Mouse (Mus musculus): ENCODE data around the gene Vipas39. TPM values are rescaled to one million over a fixed set of nuclear protein-coding genes. Genes with fewer than 3 reads are reported as not detected.

Gene Vipas39
- polyA plus RNA-seq, 1 experiment from 2014 or later = 63.3 TPM

GRCm38 (mm10) chr12:87293934-87294333, 27.9 kb upstream of the Vipas39 start:
- H3K9me3 ChIP-seq (ENCODE audit: control insufficient read depth, low read length) = no peaks in the 10 kb centered on the region
- H3K36me3 ChIP-seq (ENCODE audit: control insufficient read depth, insufficient read depth, low read length) = no peaks in the 10 kb centered on the region
- H3K27ac ChIP-seq (ENCODE audit: low read depth, low read length) = no peak overlapping the region
- H3K9ac ChIP-seq (ENCODE audit: low read length) = no peak overlapping the region
- DNase-seq (ENCODE audit: low spot score) (no peak), ATAC-seq (replicated peaks; ENCODE audit: low FRiP score) (no peak)
- H3K4me2 ChIP-seq (ENCODE audit: low read depth, low read length, severe bottlenecking) = no peak overlapping the region
- H3K4me3 ChIP-seq (ENCODE audit: low read depth, low read length) = no peak overlapping the region
- no peaks in the 10 kb centered on the region for H3K4me1 ChIP-seq (replicated peaks; ENCODE audit: control insufficient read depth, insufficient read depth, low read length)
- WGBS = 74% methylated on average over 6 of the region's 6 CpGs
- H3K27me3 ChIP-seq (ENCODE audit: control insufficient read depth, insufficient read depth, low read length) = peaks cover 1% of the 10 kb centered on the region; the same call in 1 of the 2 replicates

GRCm38 (mm10) chr12:87289100-87289499, 23.0 kb upstream of the Vipas39 start:
- no peak for DNase-seq (ENCODE audit: low spot score)
- ATAC-seq (replicated peaks; ENCODE audit: low FRiP score) = no peak
- H3K4me2 ChIP-seq (ENCODE audit: low read depth, low read length, severe bottlenecking) = no peak overlapping the region
- H3K27ac ChIP-seq (ENCODE audit: low read depth, low read length) = no peak overlapping the region
- H3K36me3 ChIP-seq (ENCODE audit: control insufficient read depth, insufficient read depth, low read length) = no peaks in the 10 kb centered on the region
- H3K4me1 ChIP-seq (replicated peaks; ENCODE audit: control insufficient read depth, insufficient read depth, low read length) = no peaks in the 10 kb centered on the region
- H3K9me3 ChIP-seq (ENCODE audit: control insufficient read depth, low read length) = no peaks in the 10 kb centered on the region
- H3K4me3 ChIP-seq (ENCODE audit: low read depth, low read length) = no peak overlapping the region
- H3K27me3 ChIP-seq (ENCODE audit: control insufficient read depth, insufficient read depth, low read length) = no peaks in the 10 kb centered on the region
- WGBS = 88% methylated on average over 5 of the region's 5 CpGs
- no peak overlapping the region for H3K9ac ChIP-seq (ENCODE audit: low read length)

- no peak for ATAC-seq (replicated peaks; ENCODE audit: low FRiP score)
- H3K4me2 ChIP-seq (ENCODE audit: low read depth, low read length, severe bottlenecking) = no peak overlapping the region
Measured at GRCm38 (mm10) chr12:87284726-87285125, 18.7 kb upstream of the Vipas39 start.

GRCm38 (mm10) chr12:87284268-87284667, 18.2 kb upstream of the Vipas39 start:
- WGBS = 85% methylated on average over 4 of the region's 4 CpGs
- no peak for DNase-seq (ENCODE audit: low spot score)

More at GRCm38 (mm10) chr12:87284726-87285125, 18.7 kb upstream of the Vipas39 start:
- DNase-seq (ENCODE audit: low spot score) = no peak
- no peaks in the 10 kb centered on the region for H3K4me1 ChIP-seq (replicated peaks; ENCODE audit: control insufficient read depth, insufficient read depth, low read length)
- no peaks in the 10 kb centered on the region for H3K36me3 ChIP-seq (ENCODE audit: control insufficient read depth, insufficient read depth, low read length)
- H3K27me3 ChIP-seq (ENCODE audit: control insufficient read depth, insufficient read depth, low read length) = no peaks in the 10 kb centered on the region
- WGBS = 89% methylated on average over 5 of the region's 5 CpGs
- H3K9me3 ChIP-seq (ENCODE audit: control insufficient read depth, low read length) = no peaks in the 10 kb centered on the region
- no peak overlapping the region for H3K27ac ChIP-seq (ENCODE audit: low read depth, low read length)
- no peak overlapping the region for H3K4me3 ChIP-seq (ENCODE audit: low read depth, low read length)
- no peak overlapping the region for H3K9ac ChIP-seq (ENCODE audit: low read length)

GRCm38 (mm10) chr12:87283706-87284105, 17.6 kb upstream of the Vipas39 start:
- no peaks in the 10 kb centered on the region for H3K36me3 ChIP-seq (ENCODE audit: control insufficient read depth, insufficient read depth, low read length)
- no peak overlapping the region for H3K27ac ChIP-seq (ENCODE audit: low read depth, low read length)
- 49% methylated on average over 7 of the region's 7 CpGs for WGBS
- H3K4me2 ChIP-seq (ENCODE audit: low read depth, low read length, severe bottlenecking) = no peak overlapping the region
- no peak overlapping the region for H3K9ac ChIP-seq (ENCODE audit: low read length)
- no peaks in the 10 kb centered on the region; the same call in 1 of the 2 replicates for H3K4me1 ChIP-seq (replicated peaks; ENCODE audit: control insufficient read depth, insufficient read depth, low read length)
- DNase-seq (ENCODE audit: low spot score) (no peak), ATAC-seq (replicated peaks; ENCODE audit: low FRiP score) (no peak)
- no peaks in the 10 kb centered on the region for H3K27me3 ChIP-seq (ENCODE audit: control insufficient read depth, insufficient read depth, low read length)
- H3K4me3 ChIP-seq (ENCODE audit: low read depth, low read length) = no peak overlapping the region
- no peaks in the 10 kb centered on the region for H3K9me3 ChIP-seq (ENCODE audit: control insufficient read depth, low read length)

More at GRCm38 (mm10) chr12:87284268-87284667, 18.2 kb upstream of the Vipas39 start:
- ATAC-seq (replicated peaks; ENCODE audit: low FRiP score) = no peak
- Histone ChIP-seq H3K9ac (ENCODE audit: low read length) (no peak overlapping the region), H3K36me3 (ENCODE audit: control insufficient read depth, insufficient read depth, low read length) (no peaks in the 10 kb centered on the region), H3K27ac (ENCODE audit: low read depth, low read length) (no peak overlapping the region), H3K4me1 (replicated peaks; ENCODE audit: control insufficient read depth, insufficient read depth, low read length) (no peaks in the 10 kb centered on the region), H3K4me2 (ENCODE audit: low read depth, low read length, severe bottlenecking) (no peak overlapping the region), H3K27me3 (ENCODE audit: control insufficient read depth, insufficient read depth, low read length) (no peaks in the 10 kb centered on the region), H3K4me3 (ENCODE audit: low read depth, low read length) (no peak overlapping the region), H3K9me3 (ENCODE audit: control insufficient read depth, low read length) (no peaks in the 10 kb centered on the region)

- ATAC-seq (replicated peaks; ENCODE audit: low FRiP score) = no peak
- 92% methylated on average over 4 of the region's 4 CpGs for WGBS
- H3K9ac ChIP-seq (ENCODE audit: low read length) = no peak overlapping the region
Measured at GRCm38 (mm10) chr12:87282743-87283142, 16.7 kb upstream of the Vipas39 start.

GRCm38 (mm10) chr12:87281766-87282165, 15.7 kb upstream of the Vipas39 start:
- WGBS = 88% methylated on average over 1 of the region's 1 CpGs
- no peak overlapping the region for H3K4me2 ChIP-seq (ENCODE audit: low read depth, low read length, severe bottlenecking)
- no peak overlapping the region for H3K9ac ChIP-seq (ENCODE audit: low read length)
- ATAC-seq (replicated peaks; ENCODE audit: low FRiP score) = no peak
- H3K36me3 ChIP-seq (ENCODE audit: control insufficient read depth, insufficient read depth, low read length) = no peaks in the 10 kb centered on the region
- H3K27me3 ChIP-seq (ENCODE audit: control insufficient read depth, insufficient read depth, low read length) = no peaks in the 10 kb centered on the region
- H3K4me3 ChIP-seq (ENCODE audit: low read depth, low read length) = no peak overlapping the region
- H3K4me1 ChIP-seq (replicated peaks; ENCODE audit: control insufficient read depth, insufficient read depth, low read length) = peaks cover 6% of the 10 kb centered on the region; the same call in 1 of the 2 replicates
- H3K9me3 ChIP-seq (ENCODE audit: control insufficient read depth, low read length) = no peaks in the 10 kb centered on the region
- DNase-seq (ENCODE audit: low spot score) = no peak
- H3K27ac ChIP-seq (ENCODE audit: low read depth, low read length) = no peak overlapping the region

More at GRCm38 (mm10) chr12:87282743-87283142, 16.7 kb upstream of the Vipas39 start:
- no peak overlapping the region for H3K4me2 ChIP-seq (ENCODE audit: low read depth, low read length, severe bottlenecking)
- H3K9me3 ChIP-seq (ENCODE audit: control insufficient read depth, low read length) = no peaks in the 10 kb centered on the region
- no peak overlapping the region for H3K4me3 ChIP-seq (ENCODE audit: low read depth, low read length)
- H3K27me3 ChIP-seq (ENCODE audit: control insufficient read depth, insufficient read depth, low read length) = no peaks in the 10 kb centered on the region
- no peaks in the 10 kb centered on the region for H3K36me3 ChIP-seq (ENCODE audit: control insufficient read depth, insufficient read depth, low read length)
- no peak overlapping the region for H3K27ac ChIP-seq (ENCODE audit: low read depth, low read length)
- DNase-seq (ENCODE audit: low spot score) = no peak
- H3K4me1 ChIP-seq (replicated peaks; ENCODE audit: control insufficient read depth, insufficient read depth, low read length) = peaks cover 6% of the 10 kb centered on the region; the same call in 1 of the 2 replicates

GRCm38 (mm10) chr12:87279879-87280278, 13.8 kb upstream of the Vipas39 start:
- H3K36me3 ChIP-seq (ENCODE audit: control insufficient read depth, insufficient read depth, low read length) = no peaks in the 10 kb centered on the region; the same call in 1 of the 2 replicates
- H3K4me2 ChIP-seq (ENCODE audit: low read depth, low read length, severe bottlenecking) = no peak overlapping the region
- peaks cover 6% of the 10 kb centered on the region; the same call in 1 of the 2 replicates for H3K4me1 ChIP-seq (replicated peaks; ENCODE audit: control insufficient read depth, insufficient read depth, low read length)
- H3K9me3 ChIP-seq (ENCODE audit: control insufficient read depth, low read length) = no peaks in the 10 kb centered on the region
- no peak overlapping the region for H3K27ac ChIP-seq (ENCODE audit: low read depth, low read length)
- 30% methylated on average over 14 of the region's 14 CpGs for WGBS
- ATAC-seq (replicated peaks; ENCODE audit: low FRiP score) = no peak
- H3K27me3 ChIP-seq (ENCODE audit: control insufficient read depth, insufficient read depth, low read length) = no peaks in the 10 kb centered on the region
- no peak overlapping the region for H3K9ac ChIP-seq (ENCODE audit: low read length)
- DNase-seq (ENCODE audit: low spot score) = no peak
- no peak overlapping the region for H3K4me3 ChIP-seq (ENCODE audit: low read depth, low read length)

- 63% methylated on average over 3 of the region's 3 CpGs for WGBS
- H3K4me2 ChIP-seq (ENCODE audit: low read depth, low read length, severe bottlenecking) = no peak overlapping the region
- no peak overlapping the region for H3K9ac ChIP-seq (ENCODE audit: low read length)
- H3K4me3 ChIP-seq (ENCODE audit: low read depth, low read length) = no peak overlapping the region
- ATAC-seq (replicated peaks; ENCODE audit: low FRiP score) = no peak
- H3K27ac ChIP-seq (ENCODE audit: low read depth, low read length) = no peak overlapping the region
- no peaks in the 10 kb centered on the region for H3K9me3 ChIP-seq (ENCODE audit: control insufficient read depth, low read length)
- DNase-seq (ENCODE audit: low spot score) = no peak
- no peaks in the 10 kb centered on the region; the same call in 1 of the 2 replicates for H3K36me3 ChIP-seq (ENCODE audit: control insufficient read depth, insufficient read depth, low read length)
- H3K4me1 ChIP-seq (replicated peaks; ENCODE audit: control insufficient read depth, insufficient read depth, low read length) = peaks cover 6% of the 10 kb centered on the region; the same call in 1 of the 2 replicates
- H3K27me3 ChIP-seq (ENCODE audit: control insufficient read depth, insufficient read depth, low read length) = no peaks in the 10 kb centered on the region
Measured at GRCm38 (mm10) chr12:87279350-87279749, 13.3 kb upstream of the Vipas39 start.
